Mouse (Mus musculus) lung, adult 2 months (tissue): ENCODE measurements around the gene Mipol1.

Experiments used
- CTCF ChIP-seq: fragments of 200-500 bp; IDR thresholded peaks from 2 replicates; pipeline ENCODE4 v1.5.1; 2011; ENCODE audit warnings: mild to moderate bottlenecking, low read length, control low read depth; ENCODE audit not compliant: insufficient read depth
- POLR2A ChIP-seq: fragments of 200-500 bp; IDR thresholded peaks from 2 replicates; pipeline ENCODE4 v1.6.1; 2011; ENCODE audit warnings: low read depth, mild to moderate bottlenecking, control low read depth, low read length, borderline replicate concordance; ENCODE audit errors: extremely low read depth

DNA sequence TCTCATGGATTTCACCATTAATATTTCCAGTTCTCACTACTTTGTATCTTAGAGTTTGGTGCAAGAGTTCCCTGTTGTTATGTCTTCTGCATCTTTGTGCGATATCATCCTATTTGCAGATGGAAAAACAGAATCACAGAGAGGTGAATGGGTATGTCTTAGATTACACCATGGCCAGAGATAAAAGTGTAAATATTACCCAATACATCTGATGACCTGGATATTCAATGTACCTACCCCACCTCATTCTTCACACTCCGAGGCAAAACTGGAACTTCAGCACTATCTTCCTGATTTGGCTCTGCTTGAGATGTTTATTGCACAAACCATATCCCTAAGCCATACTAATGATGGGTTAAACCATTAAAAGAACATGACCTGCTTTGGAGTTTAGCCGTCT lies 198.0 kb downstream of the Mipol1 start:
- no peak for TF ChIP-seq CTCF
- TF ChIP-seq POLR2A: no peak
